Mouse (Mus musculus) R1 (cell line): ENCODE measurements around the gene Pak3.

ENCODE experiments used
- DNase-seq: peaks from one replicate; pipeline ENCODE4 v3.0.0-alpha.2; 2018; ENCODE audit warnings: low read depth, low spot score

The Pak3 gene

GRCm38 (mm10) chrX:143664221-143665150, 146.1 kb downstream of the Pak3 start:
- peak; percentile 82 for DNase-seq

- DNase-seq = no peak
Measured at GRCm38 (mm10) chrX:143665771-143666170, 147.4 kb downstream of the Pak3 start.

GRCm38 (mm10) chrX:143666991-143667390, 148.6 kb downstream of the Pak3 start:
- peak; percentile 28 for DNase-seq

- peak; percentile 44 for DNase-seq
Measured at GRCm38 (mm10) chrX:143668242-143668641, 149.9 kb downstream of the Pak3 start.

- DNase-seq = no peak
Measured at GRCm38 (mm10) chrX:143678566-143678965, 160.2 kb downstream of the Pak3 start.

- no peak for DNase-seq
Measured at GRCm38 (mm10) chrX:143722250-143722649, 203.9 kb downstream of the Pak3 start.

GRCm38 (mm10) chrX:143725411-143725810, 207.0 kb downstream of the Pak3 start:
- no peak for DNase-seq

- peak; percentile 24 for DNase-seq
Measured at GRCm38 (mm10) chrX:143736035-143736434, 217.6 kb downstream of the Pak3 start.

- peak; percentile 33 for DNase-seq
Measured at GRCm38 (mm10) chrX:143739171-143739570, 220.8 kb downstream of the Pak3 start.

- no peak for DNase-seq
Measured at GRCm38 (mm10) chrX:143762556-143762955, 244.2 kb downstream of the Pak3 start.

- no peak for DNase-seq
Measured at GRCm38 (mm10) chrX:143815948-143816347, 297.6 kb downstream of the Pak3 start.

GRCm38 (mm10) chrX:143818961-143819360, 300.6 kb downstream of the Pak3 start:
- peak; percentile 2 for DNase-seq

- DNase-seq = no peak
Measured at GRCm38 (mm10) chrX:143826521-143826920, 308.1 kb downstream of the Pak3 start.

GRCm38 (mm10) chrX:143827212-143827611, 308.8 kb downstream of the Pak3 start, which contains the start of gene Capn6:
TSS of gene Capn6 (minus strand) at chrX:143827414.
- DNase-seq = peak; percentile 42

- DNase-seq = no peak
Measured at GRCm38 (mm10) chrX:143846637-143847036, 328.2 kb downstream of the Pak3 start.
